Mouse (Mus musculus): ENCODE results near the gene Col5a3. TPM values are rescaled to one million over a fixed set of nuclear protein-coding genes. Genes with fewer than 3 reads are reported as not detected.
A peak's percentile ranks its signal among the peaks of the same experiment; 100 is the strongest.

Gene Col5a3
- total RNA-seq, 2 experiments from 2014 or later, result 1.4 to 1.7 TPM

- H3K4me3 ChIP-seq, result no peak overlapping the region
- no peak overlapping the region for H3K27ac ChIP-seq
- DNase-seq (ENCODE audit: extremely low spot score in 1 of 2, low spot score in 2 of 2), result peak; percentile 92 to 95
- peak; percentile 98 for TF ChIP-seq CTCF (IDR thresholded peaks at IDR 0.05)
- intact Hi-C loops (cut with DNase I), result loop anchor here (1.0 to 10.0 kb wide), 4 partner anchors 26 to 366 kb away; partner anchors contain the start of gene Zfp26
Observed at GRCm38 (mm10) chr9:20830901-20831643, 16.2 kb upstream of the Col5a3 start.

DNA sequence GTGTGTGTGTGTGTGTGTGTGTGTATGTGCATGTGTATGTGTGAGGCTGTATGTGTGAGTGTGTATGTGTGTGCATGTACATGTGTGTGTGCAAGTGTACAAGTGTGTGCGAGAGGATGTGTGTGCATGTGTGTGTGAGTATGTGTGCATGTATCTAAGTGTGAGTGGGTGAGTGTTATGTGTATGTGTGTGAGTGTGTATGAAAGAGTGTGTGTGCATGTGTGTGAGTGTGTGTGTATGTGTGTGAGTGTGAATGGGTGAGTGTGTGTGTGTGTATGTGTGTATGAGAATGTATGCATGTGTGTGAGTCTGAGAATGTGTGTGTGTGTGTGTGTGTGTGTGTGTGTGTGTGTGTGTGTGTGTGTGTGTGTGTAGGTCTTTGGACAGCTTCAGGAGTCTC, 13.3 kb upstream of the Col5a3 start:
- no peak overlapping the region for H3K4me3 ChIP-seq
- no peak for TF ChIP-seq CTCF (IDR thresholded peaks at IDR 0.05)
- DNase-seq (ENCODE audit: extremely low spot score in 1 of 2, low spot score in 2 of 2), result no peak
- no peak overlapping the region for H3K27ac ChIP-seq
- intact Hi-C loops (cut with DNase I), result no loop called here

DNA sequence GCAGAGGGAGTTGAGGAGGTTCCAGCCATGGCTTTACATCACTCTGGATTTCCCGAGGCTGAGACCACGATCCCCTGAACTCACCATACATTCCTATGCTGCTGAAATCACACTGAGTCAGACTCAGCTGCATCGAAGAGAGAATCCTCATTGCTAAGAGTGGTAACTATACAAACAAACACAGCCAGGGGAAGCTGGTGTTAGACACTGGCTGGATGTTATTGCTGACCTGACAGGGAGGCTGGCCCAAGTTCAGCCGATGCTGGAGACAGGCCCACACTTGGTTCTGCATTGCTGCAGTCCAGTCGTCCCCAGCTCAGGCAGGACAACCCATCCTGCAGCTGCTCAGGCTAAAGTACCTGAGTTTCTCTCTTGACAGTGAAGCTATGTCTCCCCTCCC, 10.9 kb upstream of the Col5a3 start:
- H3K27ac ChIP-seq, result no peak overlapping the region
- DNase-seq (ENCODE audit: extremely low spot score in 1 of 2, low spot score in 2 of 2), result no peak
- no peak overlapping the region for H3K4me3 ChIP-seq
- TF ChIP-seq CTCF (IDR thresholded peaks at IDR 0.05), result no peak
- intact Hi-C loops (cut with DNase I), result no loop called here

- peak in 1 of 2 experiments; percentile 17 for DNase-seq (ENCODE audit: extremely low spot score in 1 of 2, low spot score in 2 of 2)
- TF ChIP-seq CTCF (IDR thresholded peaks at IDR 0.05), result no peak
- Histone ChIP-seq H3K27ac (no peak overlapping the region), H3K4me3 (no peak overlapping the region)
- intact Hi-C loops (cut with DNase I), result no loop called here
Observed at GRCm38 (mm10) chr9:20822821-20823220, 8.0 kb upstream of the Col5a3 start.

DNA sequence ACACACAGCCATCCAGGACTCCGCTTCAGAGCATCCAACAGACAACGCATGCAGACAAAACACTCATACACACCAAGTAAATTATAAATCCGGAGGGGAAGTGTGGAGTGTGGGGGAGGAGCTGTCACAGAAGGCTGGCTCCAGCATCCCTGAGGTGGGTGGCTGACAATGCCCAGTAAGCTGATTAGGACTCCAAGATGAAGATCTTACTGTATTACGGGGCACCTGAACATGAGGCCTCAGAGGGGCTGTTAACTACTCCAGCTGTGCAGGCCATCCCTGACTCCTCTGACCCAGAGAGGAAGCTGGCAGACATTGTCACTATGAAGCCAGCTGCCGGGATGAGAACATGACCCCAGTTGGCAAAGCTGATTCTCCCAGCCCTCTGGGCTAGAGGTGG, 5.1 kb upstream of the Col5a3 start:
- no peak for DNase-seq (ENCODE audit: extremely low spot score in 1 of 2, low spot score in 2 of 2)
- intact Hi-C loops (cut with DNase I), result no loop called here
- no peak overlapping the region for H3K27ac ChIP-seq
- TF ChIP-seq CTCF (IDR thresholded peaks at IDR 0.05), result no peak
- no peak overlapping the region for H3K4me3 ChIP-seq

- TF ChIP-seq CTCF (IDR thresholded peaks at IDR 0.05), result no peak
- intact Hi-C loops (cut with DNase I), result no loop called here
- Histone ChIP-seq H3K4me3 (no peak within 1 kb of the TSS), H3K27ac (no peak within 1 kb of the TSS)
- no peak for DNase-seq (ENCODE audit: extremely low spot score in 1 of 2, low spot score in 2 of 2)
Observed at GRCm38 (mm10) chr9:20818236-20818635, 3.4 kb upstream of the Col5a3 start, which contains the start of gene Rdh8. TSS of gene Rdh8 (plus strand) at chr9:20818503.

- no peak overlapping the region for H3K27ac ChIP-seq
- no peak overlapping the region for H3K4me3 ChIP-seq
- TF ChIP-seq CTCF (IDR thresholded peaks at IDR 0.05), result no peak; the same call in 1 of the 2 replicates
- DNase-seq (ENCODE audit: extremely low spot score in 1 of 2, low spot score in 2 of 2), result no peak
- intact Hi-C loops (cut with DNase I), result no loop called here
Observed at GRCm38 (mm10) chr9:20812537-20813271, 2.2 kb downstream of the Col5a3 start.

DNA sequence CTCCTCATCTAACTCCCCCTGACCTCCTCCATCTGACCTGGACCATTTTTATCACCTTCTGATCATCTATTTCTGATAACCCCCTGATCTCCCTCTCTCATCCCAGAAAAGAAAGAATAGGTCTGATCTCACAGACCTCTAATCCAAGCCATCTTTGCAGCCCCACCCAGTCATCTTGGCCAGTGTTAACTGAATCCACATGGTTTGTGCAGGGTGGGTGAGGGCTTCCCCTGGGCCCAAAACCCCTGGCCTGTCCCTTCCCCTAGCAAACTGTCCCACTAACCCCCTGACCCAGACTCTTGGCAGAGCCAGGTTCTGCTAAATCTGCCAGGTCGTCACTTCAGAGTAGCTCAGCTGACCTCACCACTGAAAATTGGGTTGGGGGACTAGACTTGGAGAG, 4.1 kb downstream of the Col5a3 start:
- Histone ChIP-seq H3K4me3 (no peak overlapping the region), H3K27ac (no peak overlapping the region)
- intact Hi-C loops (cut with DNase I), result no loop called here
- no peak for TF ChIP-seq CTCF (IDR thresholded peaks at IDR 0.05)
- no peak for DNase-seq (ENCODE audit: extremely low spot score in 1 of 2, low spot score in 2 of 2)

DNA sequence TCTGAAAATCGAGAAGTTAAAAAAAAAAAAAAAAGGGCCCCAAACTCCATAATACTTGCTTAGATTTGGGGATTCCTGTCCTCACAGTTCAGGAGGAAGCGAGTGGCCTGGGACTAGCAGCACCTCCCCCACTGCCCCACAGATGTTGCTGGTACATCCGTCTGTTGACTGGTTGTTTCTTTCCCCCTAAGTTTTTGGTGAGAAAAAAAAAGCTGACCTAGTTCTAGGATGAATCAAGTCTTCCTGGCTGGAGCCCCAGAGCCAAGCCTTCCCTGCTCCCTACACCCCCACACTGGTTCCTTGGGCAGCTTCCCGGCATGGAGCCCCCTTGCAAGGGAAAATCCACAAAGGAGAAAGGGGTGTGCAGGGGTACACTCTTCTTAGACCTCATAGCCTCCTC, 4.6 kb downstream of the Col5a3 start:
- DNase-seq (ENCODE audit: extremely low spot score in 1 of 2, low spot score in 2 of 2), result no peak
- intact Hi-C loops (cut with DNase I), result no loop called here
- H3K4me3 ChIP-seq, result no peak overlapping the region
- TF ChIP-seq CTCF (IDR thresholded peaks at IDR 0.05), result no peak
- H3K27ac ChIP-seq, result no peak overlapping the region

GRCm38 (mm10) chr9:20805706-20806105, 9.2 kb downstream of the Col5a3 start:
- intact Hi-C loops (cut with DNase I), result loop anchor here (2.0 kb wide), 1 partner anchor 25 kb away; no protein-coding TSS in a partner anchor
- no peak overlapping the region for H3K27ac ChIP-seq
- H3K4me3 ChIP-seq, result no peak overlapping the region
- no peak for TF ChIP-seq CTCF (IDR thresholded peaks at IDR 0.05)
- DNase-seq (ENCODE audit: extremely low spot score in 1 of 2, low spot score in 2 of 2), result no peak

GRCm38 (mm10) chr9:20805159-20805495, 9.7 kb downstream of the Col5a3 start:
- intact Hi-C loops (cut with DNase I), result loop anchor here (2.0 kb wide), 1 partner anchor 26 kb away; no protein-coding TSS in a partner anchor
- no peak for TF ChIP-seq CTCF (IDR thresholded peaks at IDR 0.05)
- DNase-seq (ENCODE audit: extremely low spot score in 1 of 2, low spot score in 2 of 2), result no peak

More at GRCm38 (mm10) chr9:20805159-20805495, 9.7 kb downstream of the Col5a3 start:
- Histone ChIP-seq H3K4me3 (no peak overlapping the region), H3K27ac (no peak overlapping the region)

Measured in left cerebral cortex, adult 2 months (tissue).